Mouse (Mus musculus) cerebellum, adult 9-11 months (tissue): ENCODE results near the gene Atg4c.

Experiments
- DNase-seq: peaks from one replicate; pipeline ENCODE4 v3.0.0; 2022

Atg4c gene

DNA sequence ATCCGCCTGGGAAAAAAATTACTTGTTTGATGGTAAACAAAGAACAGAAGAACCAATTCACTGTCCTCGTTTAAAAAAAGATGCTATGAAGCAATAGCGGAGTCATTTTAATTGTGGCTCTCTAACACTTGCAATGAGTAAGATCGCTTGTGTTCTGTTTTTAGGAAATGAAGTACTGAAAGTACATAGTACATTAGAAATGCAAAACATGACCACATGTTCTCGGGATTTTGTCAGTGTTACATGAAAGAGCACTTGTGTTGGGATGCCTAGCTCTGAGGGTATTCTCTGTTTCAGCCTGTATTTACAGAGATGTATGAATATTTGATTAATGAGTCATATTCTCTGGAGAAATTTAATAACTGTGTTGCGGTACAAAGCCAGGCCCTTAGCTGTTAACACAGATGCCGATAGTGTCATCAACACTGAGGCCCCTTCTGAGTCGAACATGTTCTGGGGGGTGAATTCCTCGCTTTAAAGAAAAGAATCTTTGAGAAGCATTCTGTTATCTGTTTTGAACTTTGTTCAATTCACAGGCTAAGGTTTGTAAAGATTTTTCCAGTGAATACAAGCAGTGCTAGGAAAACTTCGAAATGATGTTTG is 73.2 kb downstream of the Atg4c start:
- DNase-seq: no peak

GRCm38 (mm10) chr4:99272860-99273259 is 79.1 kb downstream of the Atg4c start:
- no peak for DNase-seq

GRCm38 (mm10) chr4:99273466-99273865 is 79.7 kb downstream of the Atg4c start:
- no peak for DNase-seq

GRCm38 (mm10) chr4:99273979-99274378 is 80.2 kb downstream of the Atg4c start:
- no peak for DNase-seq

- DNase-seq: no peak
These were observed 85.1 kb downstream of the Atg4c start for GRCm38 (mm10) chr4:99278876-99279275.

DNA sequence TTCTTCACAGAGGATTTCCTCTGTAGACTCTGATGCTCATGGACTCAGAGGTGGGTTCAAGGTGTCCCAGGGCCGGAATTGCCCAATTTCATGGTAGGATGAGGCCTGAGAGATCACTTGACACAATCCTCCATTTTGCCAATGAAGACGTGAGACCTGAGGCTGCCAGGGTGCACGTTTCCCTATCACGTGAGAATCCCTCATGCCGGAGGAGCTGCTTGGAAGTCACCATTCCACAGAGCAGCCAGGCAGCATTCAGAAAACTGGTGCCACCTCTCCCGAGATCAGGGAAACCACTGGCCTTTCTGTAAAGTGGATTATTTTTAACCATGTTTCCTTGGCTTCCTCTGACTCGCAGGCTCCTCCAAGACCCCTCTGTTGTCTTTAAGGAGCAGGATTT is 88.0 kb downstream of the Atg4c start:
- DNase-seq: no peak

GRCm38 (mm10) chr4:99289286-99289685 is 95.6 kb downstream of the Atg4c start:
- DNase-seq: no peak

- peak; percentile 5 for DNase-seq
These were observed 104.9 kb downstream of the Atg4c start for GRCm38 (mm10) chr4:99298676-99299075.

- no peak for DNase-seq
These were observed 111.1 kb downstream of the Atg4c start for GRCm38 (mm10) chr4:99304793-99305192.
